14 mouse cellular contexts compared by ENCODE assay signal in the genomic region with DNA sequence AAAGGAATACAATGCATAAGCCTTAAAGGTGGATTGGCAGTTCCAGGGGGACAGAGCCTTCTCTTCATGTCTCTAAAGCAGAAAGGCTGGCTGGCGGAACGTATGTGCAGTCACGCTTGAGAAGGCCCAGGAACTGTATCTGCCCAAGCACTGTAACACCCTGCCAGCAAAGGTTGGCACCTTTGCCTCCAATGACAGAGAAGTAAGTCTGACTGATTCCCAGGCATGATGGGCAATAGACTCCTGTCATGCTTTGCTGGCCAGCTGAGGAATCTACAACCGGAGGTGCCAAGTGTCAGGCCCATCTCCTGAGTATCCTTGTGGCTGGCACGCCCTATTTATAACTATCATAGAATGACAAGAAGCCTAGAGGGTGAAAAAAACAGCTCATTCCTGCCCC.
A peak's percentile ranks its signal among the peaks of the same experiment; 100 is the strongest.
DNase-seq lines count a peak whose midpoint lies in the region.
"Had no signal": no experiment of that assay in that cellular context is flagged by ENCODE, and none has a peak within 500 bp of the region (broad histone marks: within the 10 kb centered on the region; RNA-seq: fewer than 3 reads in every experiment).

No protein-coding gene starts in this region.

- intact Hi-C loops in gastrocnemius, postnatal 14 days (cut with DNase I; ENCODE audit: low total_unique reads), result no loop called here
- intact Hi-C loops in left cerebral cortex, postnatal 4 days (cut with DNase I), result no loop called here

- peak; percentile 28 for DNase-seq in kidney, adult 11 months
- no peak for DNase-seq in kidney, postnatal 4 days
- DNase-seq in gastrocnemius, postnatal 14 days, result peak; percentile 45
- peak; percentile 50 for DNase-seq in kidney, adult 9 months
- peak; percentile 55 for DNase-seq in skeletal muscle tissue, adult 2 months (ENCODE audit: low read depth, low spot score)
- DNase-seq in left cerebral cortex, postnatal 4 days, result no peak
- DNase-seq: B cell, adult 2 months; cerebellum, adult 8-10 months; heart, adult 2 months; heart, postnatal 4 days; layer of hippocampus, adult 9-11 months; lung, embryonic 14.5 days; lung, postnatal 14 days; midbrain, embryonic 14.5 days had no signal

Comparison
In these comparisons a context has a peak if more than half of its experiments do, and no peak if none do; other contexts are left out.
1. DNase-seq: peak in kidney, adult 11 months (single experiment), gastrocnemius, postnatal 14 days (single experiment), kidney, adult 9 months (single experiment) and skeletal muscle tissue, adult 2 months (single experiment); none in kidney, postnatal 4 days (0 of 2) and left cerebral cortex, postnatal 4 days (single experiment).